Mouse (Mus musculus) heart, adult 2 months (tissue): ENCODE results near the gene Cgnl1. TPM values are rescaled to one million over a fixed set of nuclear protein-coding genes. Genes with fewer than 3 reads are reported as not detected.

Experiments used
- DNase-seq, 2 experiments: peaks; one replicate each; pipeline ENCODE4 v3.0.0; 2021
- H3K27ac ChIP-seq: fragments of 200-600 bp; 2 replicates; pipeline ENCODE4 v1.8.1; 2022
- H3K27me3 ChIP-seq: fragments of 200-500 bp; 2 replicates; pipeline ENCODE4 v1.6.1; 2012; ENCODE audit warnings: mild to moderate bottlenecking, low read length, inconsistent platforms, mixed read lengths; ENCODE audit not compliant: control insufficient read depth, insufficient read depth
- H3K36me3 ChIP-seq: fragments of 200-500 bp; 2 replicates; pipeline ENCODE4 v1.6.1; 2012; ENCODE audit warnings: low read length, inconsistent platforms; ENCODE audit not compliant: control insufficient read depth, insufficient read depth
- H3K4me1 ChIP-seq: fragments of 200-500 bp; 2 replicates; pipeline ENCODE4 v1.6.1; 2011; ENCODE audit warnings: low read length; ENCODE audit not compliant: control insufficient read depth, insufficient read depth
- H3K4me3 ChIP-seq: fragments of 200-600 bp; 2 replicates; pipeline ENCODE4 v1.8.1; 2022
- H3K79me2 ChIP-seq: fragments of 200-500 bp; replicated peaks from 2 replicates; pipeline ENCODE4 v1.6.1; 2012; ENCODE audit warnings: mild to moderate bottlenecking, inconsistent platforms, low read length, moderate library complexity, mixed read lengths; ENCODE audit not compliant: control insufficient read depth, insufficient read depth
- H3K9ac ChIP-seq: fragments of 200-500 bp; 2 replicates; pipeline ENCODE4 v1.6.1; 2012; ENCODE audit warnings: low read depth, mild to moderate bottlenecking, control low read depth, inconsistent platforms, low read length, mixed read lengths
- CTCF ChIP-seq: fragments of 200-600 bp; IDR thresholded peaks from 2 replicates; pipeline ENCODE4 v1.8.1; 2022; ENCODE audit warnings: antibody characterized with exemption, mild to moderate bottlenecking, moderate library complexity
- EP300 ChIP-seq: fragments of 200-500 bp; IDR thresholded peaks from 2 replicates; pipeline ENCODE4 v1.6.1; 2011; ENCODE audit warnings: low read depth, low read length, control low read depth; ENCODE audit not compliant: insufficient read depth
- POLR2A ChIP-seq: fragments of 200-500 bp; IDR thresholded peaks from 2 replicates; pipeline ENCODE4 v1.6.1; 2011; ENCODE audit warnings: mild to moderate bottlenecking, low read depth, low read length, control low read depth; ENCODE audit not compliant: insufficient read depth
- WGBS: fragments of 180-500 bp; shearing (Covaris S2); methylation state at CpG from one replicate; pipeline ENCODE4 v1.1.7; 2018; 5-methylcytosine and 5-hydroxymethylcytosine counted together
- intact Hi-C: fragments of 180-260 bp; cut with DNase I; formaldehyde crosslinking; loops from one replicate; pipeline ENCODE4 v1.15.1; 2025
- polyA plus RNA-seq: library from polyadenylated mRNA; depleted of rRNA; stranded (reverse); fragments of >200 nt; gene quantifications from 2 replicates; pipeline ENCODE4 v1.2.3, GENCODE M21; 2012
- total RNA-seq, 2 experiments: library from RNA; stranded (reverse); gene quantifications; 2 replicates each; pipeline ENCODE4 v1.2.3; 2021

The Cgnl1 gene
- total and polyA plus RNA-seq, 3 experiments = 10.5 to 31.0 (median 28.1) TPM

DNA sequence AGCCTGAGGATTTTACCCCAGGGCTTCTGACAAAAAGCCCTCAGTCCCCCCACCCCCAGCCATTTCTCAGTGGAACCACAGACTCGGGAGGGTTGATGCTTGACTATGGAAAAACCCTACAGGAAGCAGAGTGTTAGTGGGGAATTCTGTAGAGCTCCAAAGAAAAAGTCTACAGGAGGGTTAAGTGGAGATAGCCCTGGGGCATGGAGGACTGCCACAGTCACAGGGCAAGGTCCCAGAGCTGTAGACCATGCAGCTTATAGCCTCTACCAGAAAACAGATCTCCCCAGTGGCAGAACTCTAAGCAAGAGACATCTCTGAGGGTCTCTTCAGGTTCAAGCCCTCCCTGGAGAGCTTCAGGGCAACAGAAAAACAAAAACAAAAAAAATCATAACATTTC lies 135.8 kb downstream of the Cgnl1 start:
- 44% methylated on average over 1 of the region's 1 CpGs for WGBS

DNA sequence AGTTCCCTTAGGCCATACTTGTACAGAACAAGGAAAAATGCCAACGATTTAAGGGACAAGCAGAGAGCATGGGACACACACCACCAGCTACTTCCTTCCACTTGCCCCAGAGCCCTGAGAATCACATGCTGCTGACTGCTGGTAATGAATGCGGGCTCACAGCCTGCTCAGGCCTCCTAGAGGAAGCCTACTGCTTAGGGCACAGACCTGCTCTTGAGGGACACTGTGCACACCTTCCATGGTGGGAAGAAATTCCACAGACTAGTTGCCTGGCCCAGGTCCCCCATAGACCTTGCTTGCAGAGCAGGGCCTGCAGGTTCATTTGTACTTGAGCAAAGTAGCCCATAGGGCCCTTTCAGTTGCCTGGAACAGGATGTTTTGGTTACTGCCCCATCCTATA lies 136.5 kb downstream of the Cgnl1 start:
- H3K9ac ChIP-seq = no peak overlapping the region
- H3K79me2 ChIP-seq = no peaks in the 10 kb centered on the region
- WGBS = 93% methylated on average over 2 of the region's 2 CpGs
- H3K27ac ChIP-seq = no peak overlapping the region
- TF ChIP-seq POLR2A (no peak), CTCF (no peak), EP300 (no peak)
- no peak for DNase-seq
- H3K36me3 ChIP-seq = no peaks in the 10 kb centered on the region
- intact Hi-C loops = no loop called here
- H3K4me1 ChIP-seq = no peaks in the 10 kb centered on the region
- no peak overlapping the region for H3K4me3 ChIP-seq
- H3K27me3 ChIP-seq = no peaks in the 10 kb centered on the region

More for the DNA sequence above, 135.8 kb downstream of the Cgnl1 start:
- no peaks in the 10 kb centered on the region for H3K79me2 ChIP-seq
- no peaks in the 10 kb centered on the region for H3K27me3 ChIP-seq
- TF ChIP-seq CTCF (no peak), POLR2A (no peak), EP300 (no peak)
- H3K4me3 ChIP-seq = no peak overlapping the region
- no peaks in the 10 kb centered on the region for H3K36me3 ChIP-seq
- no peak overlapping the region for H3K9ac ChIP-seq
- H3K4me1 ChIP-seq = no peaks in the 10 kb centered on the region
- DNase-seq = no peak
- H3K27ac ChIP-seq = no peak overlapping the region
- intact Hi-C loops = no loop called here

DNA sequence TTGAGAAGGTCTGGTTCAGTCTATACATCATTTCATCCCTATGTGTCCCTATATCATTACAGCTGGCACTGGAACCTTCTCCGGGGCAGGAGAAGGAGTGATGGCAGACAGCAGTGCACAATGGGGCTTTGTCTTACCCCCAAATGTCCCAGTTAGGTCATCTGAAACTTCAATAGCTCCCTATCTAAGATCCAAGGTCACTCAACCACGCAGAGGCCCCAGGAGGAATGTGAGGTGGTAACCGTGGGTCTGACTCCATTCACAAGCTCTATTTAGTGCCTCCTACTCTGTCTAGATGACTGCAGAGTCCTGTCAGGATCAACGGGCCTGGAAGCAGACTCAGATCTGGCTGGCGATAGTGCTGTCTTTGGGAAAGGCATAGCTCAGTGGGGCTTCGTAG lies 142.5 kb downstream of the Cgnl1 start:
- Histone ChIP-seq H3K79me2 (no peaks in the 10 kb centered on the region), H3K9ac (no peak overlapping the region), H3K27me3 (no peaks in the 10 kb centered on the region), H3K4me3 (no peak overlapping the region), H3K36me3 (no peaks in the 10 kb centered on the region), H3K27ac (no peak overlapping the region), H3K4me1 (peaks cover 2% of the 10 kb centered on the region; the same call in 1 of the 2 replicates)
- TF ChIP-seq CTCF (no peak), EP300 (no peak), POLR2A (no peak)
- no peak for DNase-seq
- intact Hi-C loops = loop anchor here (10.0 kb wide), 1 partner anchor 414 kb away; the partner anchor contains the start of gene Aldh1a2
- WGBS = 60% methylated on average over 6 of the region's 6 CpGs

DNA sequence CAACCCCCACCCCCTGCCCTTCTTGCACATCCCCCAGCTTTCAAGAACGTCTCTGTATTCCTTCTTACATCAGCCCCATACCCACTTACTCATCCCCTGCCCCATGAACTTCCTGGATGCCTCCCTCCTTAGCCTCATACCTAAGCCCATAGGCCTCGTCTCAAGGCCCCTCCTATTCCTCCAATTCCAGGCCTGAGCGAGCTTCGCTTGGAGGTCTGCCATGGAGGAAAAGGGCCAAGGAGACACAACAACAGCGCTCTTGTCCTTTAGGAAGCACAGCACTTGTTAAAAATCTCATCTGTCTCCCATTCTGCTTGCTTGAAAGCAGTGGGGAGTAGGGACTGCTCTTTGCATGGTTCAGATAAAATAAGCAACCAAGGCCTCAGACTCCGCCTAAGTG lies 143.1 kb downstream of the Cgnl1 start:
- DNase-seq = no peak
- Histone ChIP-seq H3K27me3 (no peaks in the 10 kb centered on the region), H3K36me3 (no peaks in the 10 kb centered on the region), H3K4me3 (no peak overlapping the region), H3K27ac (no peak overlapping the region), H3K4me1 (peaks cover 4% of the 10 kb centered on the region), H3K9ac (no peak overlapping the region), H3K79me2 (no peaks in the 10 kb centered on the region)
- TF ChIP-seq EP300 (no peak), POLR2A (no peak), CTCF (no peak)
- 67% methylated on average over 6 of the region's 6 CpGs for WGBS
- intact Hi-C loops = loop anchor here (10.0 kb wide), 1 partner anchor 413 kb away; the partner anchor contains the start of gene Aldh1a2

DNA sequence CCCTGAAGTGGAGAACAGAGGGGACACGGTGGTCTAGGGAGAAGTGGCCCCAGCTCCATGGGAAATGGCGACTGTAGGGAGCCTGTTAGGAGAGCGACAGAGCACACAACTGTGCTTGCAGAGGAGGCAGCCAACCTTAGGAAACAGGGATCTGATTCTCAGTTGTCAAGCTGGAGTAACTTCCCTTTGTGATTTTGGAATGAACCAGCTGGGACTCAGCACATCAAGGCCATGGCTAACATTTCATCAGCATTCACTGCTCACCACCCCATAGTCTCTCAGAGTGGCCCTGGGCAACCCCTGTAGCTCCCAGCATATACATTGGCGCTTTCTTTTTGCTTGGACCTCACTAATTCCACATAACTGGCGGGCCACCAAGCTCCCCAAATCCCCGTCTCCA lies 145.4 kb downstream of the Cgnl1 start:
- Histone ChIP-seq H3K36me3 (no peaks in the 10 kb centered on the region), H3K79me2 (no peaks in the 10 kb centered on the region), H3K9ac (no peak overlapping the region), H3K27me3 (no peaks in the 10 kb centered on the region), H3K27ac (no peak overlapping the region), H3K4me1 (peaks cover 6% of the 10 kb centered on the region), H3K4me3 (no peak overlapping the region)
- intact Hi-C loops = loop anchor here (10.0 kb wide), 1 partner anchor 411 kb away; the partner anchor contains the start of gene Aldh1a2
- TF ChIP-seq EP300 (no peak), CTCF (no peak)
- WGBS = 90% methylated on average over 6 of the region's 6 CpGs
- DNase-seq = no peak

DNA sequence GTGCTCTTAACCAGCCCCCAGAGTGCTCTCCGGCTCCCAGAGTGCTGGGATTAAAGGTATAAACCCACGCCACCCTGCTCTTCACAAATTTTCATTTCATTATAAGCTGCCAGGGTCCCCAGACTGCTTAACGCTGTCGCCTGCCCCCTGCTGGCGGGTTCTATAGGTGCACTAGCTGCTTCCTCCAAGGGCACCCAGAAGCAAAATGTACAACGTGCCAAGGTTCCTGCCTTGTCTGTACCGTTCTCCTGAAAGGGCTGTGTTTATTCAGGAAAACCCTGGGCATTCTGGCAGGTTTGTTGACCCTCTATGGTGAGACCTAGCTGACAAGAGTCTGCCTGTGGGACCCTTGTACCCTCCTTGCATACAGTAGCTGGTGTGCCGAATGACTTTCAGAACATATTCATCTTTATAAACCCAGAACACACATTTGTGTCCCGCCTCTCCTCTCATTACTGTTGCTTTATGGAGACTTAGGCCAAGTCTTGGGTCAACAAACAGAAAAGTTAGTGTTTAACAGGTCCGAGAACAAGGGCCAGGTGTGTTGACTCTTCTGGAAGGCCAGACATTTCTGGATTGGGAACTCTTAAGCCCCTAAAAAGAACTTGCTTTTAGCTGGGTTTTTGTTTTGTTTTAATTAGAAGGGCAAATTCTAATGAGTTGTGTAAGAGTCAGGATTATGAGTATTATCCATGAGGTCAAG lies 146.5 kb downstream of the Cgnl1 start:
- Histone ChIP-seq H3K79me2 (no peaks in the 10 kb centered on the region), H3K4me1 (peaks cover 6% of the 10 kb centered on the region), H3K27me3 (no peaks in the 10 kb centered on the region), H3K9ac (no peak overlapping the region), H3K27ac (no peak overlapping the region), H3K4me3 (no peak overlapping the region), H3K36me3 (no peaks in the 10 kb centered on the region)
- peak; percentile 93 for TF ChIP-seq CTCF
- no peak for TF ChIP-seq EP300
- no peak for TF ChIP-seq POLR2A
- peak; percentile 52 to 75 for DNase-seq
- intact Hi-C loops = loop anchor here (1.0 to 10.0 kb wide), 3 partner anchors 265 to 498 kb away; partner anchors contain the start of gene Aldh1a2
- 52% methylated on average over 10 of the region's 10 CpGs for WGBS
